Mouse (Mus musculus) v-Abl transformed pro-B cells (cell line): ENCODE measurements around the gene Cpsf4.
"Not testable (repeated sequence)": the region's sequence is repeated elsewhere in the genome, so short reads cannot be mapped to it uniquely, and the experiment has no call there.

Experiments
- in situ Hi-C, 2 experiments: fragments of 400-800 bp; cut with MboI; formaldehyde crosslinking; loops; one replicate each; pipeline ENCODE4 v1.15.1; 2025; ENCODE audit not compliant: unreplicated experiment in 2 of 2

Cpsf4 gene

GRCm38 (mm10) chr5:145166536-145167305 lies at the start of gene Cpsf4, which contains the start of gene Ptcd1:
Gene Cpsf4, plus strand, starts transcription at chr5:145167213.
Gene Ptcd1, minus strand, starts transcription at chr5:145167108.
- in situ Hi-C loops, result no loop called here

DNA sequence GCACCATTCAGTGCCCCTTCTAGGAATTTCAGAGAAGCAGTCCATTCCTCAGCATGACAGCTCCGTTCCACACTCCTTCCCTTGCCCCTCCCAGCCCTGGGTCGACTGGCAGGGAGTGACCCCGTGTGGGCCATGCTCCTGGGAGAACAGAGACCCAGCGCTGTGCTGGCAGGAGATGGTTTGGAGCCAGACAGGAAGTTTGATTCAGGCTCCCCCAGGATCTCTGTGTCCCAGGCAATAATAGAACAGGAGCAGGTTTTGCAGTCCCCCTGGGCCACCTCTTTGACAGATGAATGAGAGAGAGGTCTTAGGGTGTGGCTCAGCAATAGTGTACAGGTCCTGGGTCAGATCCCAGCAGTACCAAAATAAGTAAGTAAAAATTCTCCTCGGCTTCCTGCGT lies 49.0 kb upstream of the Cpsf4 start:
- in situ Hi-C loops, result loop anchor here (25.0 kb wide), 2 partner anchors 1094 to 1106 kb away; partner anchors contain the start of genes Ccz1 (in 2 of the 2) and Rnf6 (in 1 of the 2)

DNA sequence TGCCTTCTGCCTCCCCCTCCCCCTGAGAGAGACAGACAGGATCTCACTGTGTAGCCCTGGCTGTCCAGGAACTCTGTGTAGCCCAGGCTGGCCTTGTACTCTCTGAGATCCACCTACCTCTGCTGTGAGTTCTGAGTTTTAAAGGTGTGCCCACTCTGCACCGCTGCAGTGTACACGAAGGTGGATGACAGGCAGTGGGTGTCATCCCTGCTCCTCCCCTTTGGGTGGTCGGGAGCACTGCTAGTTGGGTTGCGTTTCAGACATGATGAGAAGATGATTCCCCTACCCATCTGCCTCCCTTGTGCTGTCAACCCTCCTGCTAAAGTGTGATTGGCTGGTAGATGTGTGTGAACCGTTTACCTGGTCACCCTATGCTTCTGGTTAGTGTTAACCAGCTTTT lies 48.6 kb upstream of the Cpsf4 start:
- in situ Hi-C loops, result loop anchor here (25.0 kb wide), 2 partner anchors 1094 to 1106 kb away; partner anchors contain the start of genes Ccz1 (in 2 of the 2) and Rnf6 (in 1 of the 2)

GRCm38 (mm10) chr5:145119385-145119784 lies 47.6 kb upstream of the Cpsf4 start:
- in situ Hi-C loops, result loop anchor here (25.0 kb wide), 2 partner anchors 1093 to 1107 kb away; partner anchors contain the start of genes Ccz1 (in 2 of the 2) and Rnf6 (in 1 of the 2)

DNA sequence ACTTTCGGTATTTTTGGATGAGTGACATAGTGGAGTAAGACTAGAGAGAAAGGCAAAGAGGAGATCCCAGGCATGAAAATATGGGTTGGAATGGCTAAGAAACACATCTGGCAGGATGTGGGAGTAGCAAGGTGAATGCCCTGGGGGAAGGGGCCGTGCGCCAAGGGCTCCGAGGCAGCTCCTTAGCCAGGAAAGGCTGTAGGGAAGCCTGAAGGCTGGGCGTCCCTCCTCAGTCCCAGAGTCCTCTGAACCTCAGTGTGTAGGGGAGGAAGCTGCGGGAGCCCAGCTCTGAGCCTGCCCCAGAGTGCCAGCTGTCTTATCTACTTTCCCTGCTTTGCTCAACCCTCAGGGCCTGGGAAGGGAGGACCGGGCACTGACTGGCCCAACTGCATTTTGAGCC lies 46.1 kb upstream of the Cpsf4 start:
- in situ Hi-C loops, result loop anchor here (25.0 kb wide), 2 partner anchors 1091 to 1109 kb away; partner anchors contain the start of genes Ccz1 (in 2 of the 2) and Rnf6 (in 1 of the 2)

- in situ Hi-C loops, result loop anchor here (25.0 kb wide), 2 partner anchors 1089 to 1111 kb away; partner anchors contain the start of genes Ccz1 (in 2 of the 2) and Rnf6 (in 1 of the 2)
Observed at GRCm38 (mm10) chr5:145123396-145123795, 43.6 kb upstream of the Cpsf4 start.

- in situ Hi-C loops, result no loop called here
Observed at GRCm38 (mm10) chr5:145126580-145126979, 40.4 kb upstream of the Cpsf4 start.

GRCm38 (mm10) chr5:145129124-145129523 lies 37.9 kb upstream of the Cpsf4 start:
- in situ Hi-C loops, result no loop called here

GRCm38 (mm10) chr5:145129773-145130172 lies 37.2 kb upstream of the Cpsf4 start:
- in situ Hi-C loops, result not testable (repeated sequence)

- in situ Hi-C loops, result no loop called here
Observed at GRCm38 (mm10) chr5:145130191-145130590, 36.8 kb upstream of the Cpsf4 start.

GRCm38 (mm10) chr5:145130995-145131394 lies 36.0 kb upstream of the Cpsf4 start:
- in situ Hi-C loops, result no loop called here

DNA sequence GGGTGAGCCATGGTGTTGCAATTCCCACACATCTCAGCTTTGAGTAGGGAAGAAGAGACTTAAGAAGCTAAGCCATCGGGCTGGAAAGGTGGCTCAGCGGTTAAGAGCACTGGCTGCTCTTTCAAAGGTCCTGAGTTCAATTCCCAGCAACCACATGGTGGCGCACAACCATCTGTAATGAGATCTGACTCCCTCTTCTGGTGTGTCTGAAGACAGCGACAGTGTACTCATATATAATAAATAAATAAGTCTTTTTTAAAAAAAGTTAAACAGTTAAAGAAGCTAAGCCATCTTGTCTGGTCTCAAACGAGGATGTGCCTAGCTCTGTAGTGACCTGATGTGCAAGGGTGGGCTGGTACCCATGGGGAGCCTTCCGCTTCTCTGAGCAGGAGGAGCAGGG lies 33.7 kb upstream of the Cpsf4 start:
- in situ Hi-C loops, result not testable (repeated sequence)

- in situ Hi-C loops, result no loop called here
Observed at GRCm38 (mm10) chr5:145138836-145139235, 28.2 kb upstream of the Cpsf4 start.

DNA sequence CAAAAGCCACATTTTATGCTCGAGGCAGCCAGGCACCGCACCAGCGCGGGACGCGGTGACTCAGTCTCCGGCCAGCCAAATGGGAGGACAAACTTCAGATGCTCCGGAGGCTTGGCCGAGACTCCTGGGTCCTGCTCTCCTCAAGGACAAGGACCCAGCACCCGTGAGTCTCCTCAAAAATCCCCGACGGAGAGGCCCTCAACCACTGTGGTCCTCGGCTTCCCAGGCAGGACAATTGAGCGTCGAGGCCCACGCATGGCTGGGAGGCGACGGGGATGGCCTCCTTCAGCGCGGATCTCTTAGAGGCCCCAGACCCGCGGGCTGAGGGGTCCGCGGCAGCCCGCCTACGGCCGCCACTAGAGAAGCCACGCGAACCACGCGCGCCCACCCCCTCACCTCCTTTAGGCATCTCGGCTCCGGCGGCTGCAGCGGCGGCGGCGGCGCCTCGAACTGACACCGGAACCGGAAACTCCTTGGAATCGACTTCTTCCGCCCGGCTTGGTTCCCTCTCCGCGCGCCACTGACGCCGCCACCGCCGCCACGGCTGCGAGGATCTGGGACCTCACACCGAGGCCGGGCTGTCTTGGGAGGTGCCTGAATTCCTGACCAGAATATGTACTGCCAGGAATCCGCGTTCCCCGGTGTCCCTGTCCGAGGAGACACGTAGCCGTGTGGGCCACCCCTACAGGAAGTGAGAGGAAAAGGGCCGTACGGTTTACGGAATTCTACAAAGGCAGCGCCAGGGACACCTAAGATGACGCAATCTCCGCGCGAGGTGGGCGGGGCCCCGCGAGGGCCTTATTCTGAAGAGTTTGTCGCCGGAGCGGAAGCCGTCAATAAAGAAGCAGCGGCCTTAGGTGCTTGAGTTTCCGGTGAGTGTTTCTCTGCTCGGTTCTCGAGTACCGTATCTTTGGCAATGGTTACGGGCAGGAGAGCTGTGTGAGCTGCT lies 27.2 kb upstream of the Cpsf4 start, which contains the start of the genes Pdap1 and Bud31:
Pdap1 (minus strand) TSS at position 668 of the 949 bp plus-strand sequence.
Bud31 (plus strand) TSS at position 792 of the 949 bp plus-strand sequence.
- in situ Hi-C loops, result no loop called here

DNA sequence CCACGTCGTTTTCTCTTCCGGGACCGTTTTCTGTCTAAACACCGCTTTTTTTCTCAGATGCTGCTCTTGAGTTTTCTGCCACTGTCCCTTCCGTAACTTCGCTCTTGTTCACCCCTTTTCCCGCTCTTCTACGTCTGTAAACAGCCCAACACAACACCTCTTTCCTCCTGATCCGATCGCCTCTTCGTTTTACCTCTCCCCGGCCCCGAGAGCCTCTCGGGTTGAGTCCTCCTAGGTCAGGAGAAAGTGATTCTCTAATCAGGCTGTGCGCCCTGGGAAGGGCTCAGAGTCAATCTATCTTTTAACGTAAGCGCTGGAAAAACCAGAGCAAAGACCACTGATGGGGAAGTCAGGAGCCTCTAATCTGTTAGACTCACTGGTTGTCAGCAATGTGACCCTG lies 26.4 kb upstream of the Cpsf4 start:
- in situ Hi-C loops, result no loop called here

DNA sequence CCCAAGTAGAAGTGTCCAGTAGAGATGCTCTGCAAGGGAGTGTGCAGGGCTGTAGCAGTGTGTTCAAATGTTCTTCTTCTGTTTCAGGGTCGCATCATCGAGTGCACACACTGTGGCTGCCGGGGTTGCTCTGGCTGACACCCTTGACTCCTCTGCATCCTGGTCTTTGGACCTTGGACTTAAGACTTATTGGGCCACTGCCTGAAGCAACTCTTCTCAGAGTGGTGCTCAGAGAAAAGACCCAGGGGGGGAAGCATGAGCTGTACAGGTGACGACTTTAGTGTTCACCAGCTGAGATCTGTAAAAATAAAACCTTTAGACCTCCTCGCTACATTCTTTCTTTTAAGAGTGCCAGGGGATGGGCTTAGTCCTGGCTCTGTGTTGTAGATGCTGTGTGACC lies 19.3 kb upstream of the Cpsf4 start:
- in situ Hi-C loops, result no loop called here

- in situ Hi-C loops, result no loop called here
Observed at GRCm38 (mm10) chr5:145149294-145149693, 17.7 kb upstream of the Cpsf4 start.

DNA sequence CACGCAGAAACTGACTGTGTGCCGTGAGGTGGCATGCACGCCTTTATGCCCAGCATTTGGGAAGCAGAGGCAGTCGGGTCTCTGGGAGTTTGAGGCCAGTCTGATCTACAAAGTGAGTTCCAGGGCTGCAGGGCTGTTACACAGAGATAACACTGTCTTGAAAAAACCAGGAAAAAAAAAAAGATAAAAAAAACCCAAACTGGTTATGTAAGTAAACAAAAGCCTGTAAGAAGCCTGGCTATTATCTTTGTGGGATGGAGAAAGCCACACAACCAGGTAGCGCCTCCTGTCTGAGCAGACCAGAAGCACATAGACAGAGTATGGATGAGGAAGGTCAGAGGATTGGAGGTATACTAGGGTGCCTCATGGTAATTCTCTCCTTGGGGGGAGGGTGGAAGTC lies 14.3 kb upstream of the Cpsf4 start:
- in situ Hi-C loops, result no loop called here

- in situ Hi-C loops, result no loop called here
Observed at GRCm38 (mm10) chr5:145161361-145161760, 5.7 kb upstream of the Cpsf4 start.

DNA sequence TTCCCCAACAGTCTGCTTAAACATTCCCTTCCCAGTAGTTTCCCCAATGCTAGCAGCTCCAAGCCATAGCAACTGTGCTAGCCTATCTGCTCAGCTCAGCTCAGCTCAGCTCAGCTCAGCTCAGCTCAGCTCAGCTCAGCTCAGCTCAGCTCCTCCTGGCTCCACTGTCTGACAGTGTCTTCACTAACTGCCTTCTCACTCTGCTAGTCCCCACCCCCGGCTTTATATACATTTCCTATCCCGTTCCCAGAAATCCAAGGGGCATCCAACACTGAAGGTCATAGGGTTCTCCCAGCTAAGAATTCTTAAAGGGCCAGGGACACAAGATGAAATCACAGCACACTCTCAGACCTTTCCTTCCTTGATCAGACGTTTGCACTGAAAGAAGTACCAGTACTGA lies 2.3 kb upstream of the Cpsf4 start:
- in situ Hi-C loops, result no loop called here

DNA sequence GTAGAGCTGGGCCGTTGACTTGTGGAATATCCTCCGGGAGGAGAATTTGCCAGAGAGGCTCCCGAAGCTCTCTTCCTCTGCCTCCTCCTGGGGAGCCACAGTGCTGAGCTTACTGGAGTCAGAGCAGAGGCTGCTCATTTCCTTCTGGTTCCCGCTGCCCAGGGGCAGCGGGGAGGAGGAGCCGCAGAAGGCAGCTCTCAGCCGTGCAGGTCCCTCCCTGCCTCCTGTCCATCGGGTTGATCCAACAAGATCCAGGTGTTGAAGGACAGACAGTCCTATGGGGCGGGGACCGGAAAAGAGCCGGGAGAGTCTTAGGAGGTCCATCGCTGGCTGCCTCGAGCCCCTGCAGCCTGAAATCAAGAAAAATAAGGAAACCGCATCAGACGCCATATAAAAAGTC lies 1.8 kb upstream of the Cpsf4 start:
- in situ Hi-C loops, result no loop called here
